Mouse (Mus musculus) cerebellum, postnatal 4 days (tissue): Measurements from ENCODE around the gene Bmi1.

Experiments used
- DNase-seq, 2 experiments: peaks; one replicate each; pipeline ENCODE4 v3.0.0; 2022; ENCODE audit warnings: low spot score in 2 of 2, mixed read lengths in 1 of 2

Gene Bmi1

DNA sequence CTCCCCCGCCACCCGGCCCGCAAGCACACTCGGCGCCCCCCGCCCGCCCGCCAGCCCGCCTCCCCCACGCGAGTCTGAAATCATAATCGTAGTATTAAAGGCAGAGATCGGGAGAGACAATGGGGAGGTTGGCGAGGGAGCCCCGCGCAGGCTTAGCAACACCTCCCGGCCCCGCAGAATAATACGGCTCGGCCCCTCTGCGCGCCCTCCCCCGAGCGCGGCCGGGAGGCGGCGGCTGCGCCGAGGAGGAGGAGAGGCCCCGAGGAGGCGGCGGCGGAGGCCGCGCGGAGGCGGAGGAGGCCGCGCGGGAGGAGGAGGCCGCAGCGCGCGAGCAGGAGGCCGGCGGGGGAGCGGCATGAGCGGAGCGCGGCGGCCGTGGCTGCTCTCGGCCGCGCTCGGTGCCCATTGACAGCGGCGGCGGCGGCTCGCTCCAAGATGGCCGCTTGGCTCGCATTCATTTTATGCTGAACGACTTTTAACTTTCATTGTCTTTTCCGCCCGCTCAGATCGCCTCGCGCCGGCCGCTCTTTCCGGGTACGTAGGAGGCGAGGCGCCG, at the start of gene Bmi1:
Gene Bmi1, plus strand, starts transcription at position 83 of the 556 bp plus-strand sequence.
- peak in 1 of 2 experiments; percentile 68 for DNase-seq

DNA sequence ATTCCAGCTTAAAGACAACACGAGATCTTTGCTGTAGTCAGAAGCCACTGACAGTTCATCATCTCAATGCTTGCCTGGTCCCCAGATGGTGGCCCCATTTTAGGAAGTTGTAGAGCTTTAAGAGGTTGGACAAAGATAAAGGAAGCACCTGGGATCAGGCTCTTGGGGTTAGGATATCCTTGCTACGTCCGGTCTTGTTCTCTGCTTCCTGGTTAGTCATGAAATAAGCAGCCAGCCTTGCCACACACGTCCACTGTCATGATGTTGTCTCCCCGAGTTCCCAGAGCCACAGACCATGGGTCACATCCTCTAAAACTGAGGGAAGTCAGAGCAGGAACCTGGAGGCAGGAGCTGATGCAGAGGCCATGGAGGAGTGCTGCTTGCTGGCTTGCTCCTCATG, 46.3 kb upstream of the Bmi1 start:
- DNase-seq, result no peak

DNA sequence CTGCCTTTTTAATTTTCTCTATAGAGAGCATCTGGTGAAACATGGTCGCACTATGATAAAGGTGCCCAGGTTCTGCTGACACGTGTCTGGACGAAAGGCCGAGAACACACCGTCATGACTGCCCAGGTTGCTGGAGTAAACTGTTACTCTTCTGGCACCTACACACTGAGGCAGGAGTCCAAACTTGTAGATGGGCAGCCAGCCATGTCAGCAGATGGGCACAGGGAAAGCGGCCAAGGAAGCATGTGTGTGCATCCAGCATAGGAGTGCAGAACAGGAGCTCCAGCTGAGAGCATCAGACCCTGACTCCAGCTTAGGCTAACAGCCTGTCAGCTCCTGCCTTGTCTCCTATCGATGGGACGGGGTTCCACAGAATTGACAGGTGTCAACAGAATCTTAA, 41.8 kb upstream of the Bmi1 start:
- DNase-seq, result peak; percentile 81 to 97

DNA sequence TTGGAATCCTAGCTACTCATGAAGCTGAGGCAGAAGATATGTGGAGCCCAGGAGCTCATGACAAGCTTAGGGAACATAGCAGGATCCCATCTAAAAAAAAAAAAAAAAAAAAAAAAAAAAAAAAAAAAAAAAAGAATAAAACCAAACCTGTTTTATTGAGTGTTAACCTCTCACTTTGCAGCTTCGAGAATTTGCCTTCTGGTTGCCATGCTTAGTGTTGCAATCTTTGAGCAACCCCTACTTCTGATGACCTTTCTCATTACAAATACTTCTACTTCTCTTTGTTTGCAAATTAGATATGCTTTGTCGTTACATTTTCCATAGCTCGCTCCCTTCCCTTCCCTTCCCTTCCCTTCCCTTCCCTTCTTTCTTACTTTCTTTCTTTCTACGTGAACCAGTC, 28.3 kb upstream of the Bmi1 start:
- DNase-seq, result no peak

DNA sequence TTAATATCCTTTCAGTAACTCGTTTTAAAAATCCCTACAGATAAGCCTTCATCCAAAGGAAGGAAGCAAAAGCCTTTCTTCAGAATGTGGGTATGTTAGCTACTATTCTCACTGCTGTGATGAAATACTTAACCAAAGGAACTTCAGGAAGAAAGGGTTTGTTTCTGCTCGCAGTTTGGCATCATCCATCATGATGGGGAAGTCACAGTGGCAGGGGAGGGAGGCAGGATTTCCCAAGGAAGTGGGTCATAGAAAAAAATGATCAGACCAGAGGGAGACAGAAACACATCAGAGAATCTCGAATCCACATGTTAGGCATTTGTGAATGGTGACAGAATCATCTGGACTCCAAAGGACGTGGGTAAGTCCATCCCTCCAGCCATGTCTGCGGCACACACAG, 22.0 kb upstream of the Bmi1 start:
- DNase-seq, result no peak

DNA sequence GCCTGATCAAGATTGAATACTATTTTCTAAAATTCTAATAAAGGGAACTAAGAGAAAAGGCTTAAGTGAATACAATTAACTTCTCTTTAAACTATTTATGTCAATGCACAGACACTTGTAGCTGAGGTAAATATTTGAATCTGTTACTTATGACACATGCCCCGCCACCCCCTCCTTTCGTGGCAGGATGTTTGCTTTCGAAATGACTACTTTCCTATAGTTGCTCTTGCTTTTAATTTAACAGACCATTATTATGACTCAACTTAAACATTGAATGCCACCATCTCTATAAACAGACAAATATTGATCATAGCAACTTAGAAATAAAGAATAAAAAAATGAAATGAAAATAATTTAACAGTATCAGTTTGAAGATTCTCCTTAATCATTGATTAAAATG, 12.8 kb upstream of the Bmi1 start:
- no peak for DNase-seq

DNA sequence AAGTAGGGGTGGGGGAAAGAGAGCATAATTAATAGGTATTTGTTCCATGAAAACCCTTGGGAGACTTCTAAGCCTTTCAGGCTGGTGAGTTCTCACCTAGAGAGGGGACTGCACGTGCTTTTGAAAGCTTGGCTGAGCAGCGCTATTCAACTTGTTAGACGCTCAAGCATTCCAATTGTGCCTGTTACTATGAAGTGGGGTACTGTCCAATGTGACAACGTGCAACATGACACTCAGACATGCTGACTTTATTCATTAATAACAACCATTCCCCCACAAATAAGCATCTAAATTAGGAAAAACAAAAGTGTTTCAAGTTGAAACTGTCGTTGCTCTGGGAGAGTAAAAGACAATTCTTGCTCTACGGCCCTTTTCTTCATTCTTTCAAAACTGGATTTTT, 5.8 kb upstream of the Bmi1 start:
- DNase-seq, result no peak

DNA sequence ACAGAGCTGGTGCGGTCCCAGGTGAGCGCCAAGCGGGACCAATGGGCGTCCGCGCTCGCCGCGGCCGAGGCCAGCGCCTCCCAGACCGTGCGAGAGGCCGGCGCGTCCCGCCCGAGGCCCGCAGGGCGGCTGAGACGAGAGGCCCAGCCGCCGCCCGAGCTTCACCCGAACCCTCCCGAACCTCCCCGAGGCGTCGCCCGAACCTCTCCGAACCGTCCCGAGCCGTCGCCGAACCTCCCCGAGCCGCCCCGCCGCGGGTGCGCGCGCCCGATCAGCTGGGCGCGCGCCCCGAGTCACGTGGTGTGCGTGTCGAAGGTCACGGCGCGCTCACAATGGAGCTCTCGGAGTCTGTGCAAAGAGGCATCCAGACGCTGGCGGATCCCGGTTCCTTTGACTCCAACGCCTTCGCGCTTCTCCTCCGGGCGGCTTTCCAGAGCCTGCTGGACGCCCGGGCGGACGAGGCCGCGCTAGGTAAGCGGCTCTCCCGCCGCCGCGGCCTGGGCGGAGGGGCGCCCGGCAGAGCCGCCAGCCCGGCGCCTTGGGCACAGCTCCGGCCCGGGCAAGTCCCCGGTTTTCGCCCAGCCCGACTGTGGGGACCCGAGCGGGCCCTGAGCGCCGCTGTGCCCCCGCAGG, 4.6 kb upstream of the Bmi1 start, which contains the start of gene Commd3:
Gene Commd3, plus strand, starts transcription at position 252 of the 633 bp plus-strand sequence.
- peak; percentile 98 for DNase-seq

DNA sequence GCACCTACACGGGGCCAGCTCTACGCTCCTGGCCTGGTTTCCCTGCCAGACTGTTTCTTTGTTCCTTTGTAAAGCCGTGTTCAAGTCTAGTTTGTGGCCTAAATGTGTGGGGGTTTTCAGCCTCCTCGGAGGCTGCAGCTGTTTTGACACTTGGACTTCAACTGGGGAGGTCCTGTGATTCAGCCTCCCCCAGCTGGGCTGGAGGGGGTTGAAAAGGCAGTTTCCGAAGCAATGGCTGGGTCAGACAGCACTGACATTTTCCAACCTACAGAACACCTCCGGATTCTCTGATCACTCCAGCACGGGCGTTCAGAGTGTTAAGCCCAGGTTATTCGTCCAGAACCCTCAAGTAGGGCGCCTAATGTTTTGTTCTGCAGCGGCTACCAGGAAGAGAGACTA, 4.1 kb upstream of the Bmi1 start:
- DNase-seq, result no peak

DNA sequence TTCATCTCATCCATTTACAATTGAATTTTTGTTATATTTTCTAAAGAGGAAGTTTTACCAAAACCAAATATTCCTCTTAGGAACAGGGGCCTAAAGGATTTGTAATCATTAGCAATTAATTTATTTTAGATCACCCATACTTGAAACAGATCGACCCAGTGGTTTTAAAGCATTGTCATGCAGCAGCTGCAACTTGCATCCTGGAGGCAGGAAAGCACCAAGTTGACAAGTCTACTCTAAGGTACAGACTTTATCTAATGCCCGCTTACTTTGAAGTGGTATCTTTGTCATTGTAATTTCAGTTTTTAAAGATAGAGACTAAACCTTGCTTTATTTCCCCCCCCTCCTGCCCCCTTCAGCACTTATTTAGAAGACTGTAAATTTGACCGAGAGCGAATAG, 3.1 kb upstream of the Bmi1 start:
- DNase-seq, result no peak

DNA sequence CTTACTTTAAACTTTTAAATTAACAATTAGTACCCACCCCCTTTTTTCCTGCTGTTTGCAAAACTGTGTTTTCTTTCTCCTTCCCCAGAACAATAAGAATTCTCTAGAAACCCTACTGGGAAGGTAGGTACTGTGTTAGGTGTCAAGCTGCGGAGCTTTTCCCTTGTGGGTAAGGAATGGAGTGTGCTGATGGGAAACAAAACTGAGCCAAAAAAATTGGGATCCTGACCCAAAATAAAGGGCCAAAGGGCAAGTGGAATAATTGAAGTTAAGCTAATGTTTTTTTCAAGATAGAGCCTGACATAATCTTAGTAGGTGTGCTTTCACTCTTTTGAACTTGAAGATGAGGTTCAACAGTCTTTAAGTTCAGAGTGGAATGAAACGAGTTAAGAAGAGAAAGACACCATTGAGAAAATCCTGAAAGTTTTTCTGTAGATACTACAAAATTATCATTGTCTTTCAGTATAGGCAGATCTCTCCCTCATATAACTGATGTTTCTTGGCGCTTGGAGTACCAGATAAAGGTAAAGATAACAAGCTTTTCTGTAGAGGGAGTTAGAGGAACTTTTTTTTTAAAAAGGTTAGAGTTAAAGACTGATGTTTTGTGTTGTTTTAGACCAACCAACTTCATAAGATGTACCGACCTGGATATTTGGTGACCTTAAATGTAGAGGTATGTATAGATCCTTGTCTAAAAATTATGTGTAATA, 2.5 kb upstream of the Bmi1 start:
- DNase-seq, result no peak

DNA sequence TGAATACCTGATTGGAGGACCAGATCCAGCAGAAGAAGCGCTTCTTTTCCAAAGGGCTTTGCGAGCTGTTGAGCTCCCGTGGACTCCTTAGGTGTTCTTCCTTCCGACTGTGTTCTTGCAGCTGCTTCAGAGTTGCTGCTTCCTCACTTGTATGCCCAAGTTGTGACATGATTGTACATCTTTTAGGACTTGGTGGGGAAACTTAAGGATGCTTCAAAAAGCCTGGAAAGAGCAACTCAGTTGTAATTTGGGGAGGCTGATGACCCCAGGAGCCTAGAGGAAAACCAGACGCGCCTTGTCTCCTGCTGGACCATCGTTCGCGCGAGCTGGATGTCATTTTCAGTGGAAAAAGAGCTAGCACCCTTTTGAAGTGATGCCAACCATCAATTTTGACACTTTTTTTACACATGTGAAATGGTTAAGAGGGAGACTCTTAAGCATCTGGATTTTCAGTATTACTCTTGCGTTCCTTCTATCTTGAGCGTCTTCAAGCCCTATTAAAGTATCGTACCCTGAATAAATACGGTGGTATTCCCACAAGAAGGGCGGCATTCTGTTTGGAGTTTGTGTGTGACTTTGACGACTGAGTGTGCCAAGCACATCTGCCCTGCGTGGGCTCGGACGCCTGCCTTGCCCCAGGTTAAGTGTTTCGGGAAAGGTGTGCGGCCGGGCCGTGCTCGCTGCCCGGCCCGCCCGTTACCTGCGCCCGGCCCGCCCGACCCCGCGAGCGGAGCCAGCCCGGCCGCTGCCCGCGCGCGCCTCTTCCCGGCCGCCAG, 949 bp upstream of the Bmi1 start:
- no peak for DNase-seq

DNA sequence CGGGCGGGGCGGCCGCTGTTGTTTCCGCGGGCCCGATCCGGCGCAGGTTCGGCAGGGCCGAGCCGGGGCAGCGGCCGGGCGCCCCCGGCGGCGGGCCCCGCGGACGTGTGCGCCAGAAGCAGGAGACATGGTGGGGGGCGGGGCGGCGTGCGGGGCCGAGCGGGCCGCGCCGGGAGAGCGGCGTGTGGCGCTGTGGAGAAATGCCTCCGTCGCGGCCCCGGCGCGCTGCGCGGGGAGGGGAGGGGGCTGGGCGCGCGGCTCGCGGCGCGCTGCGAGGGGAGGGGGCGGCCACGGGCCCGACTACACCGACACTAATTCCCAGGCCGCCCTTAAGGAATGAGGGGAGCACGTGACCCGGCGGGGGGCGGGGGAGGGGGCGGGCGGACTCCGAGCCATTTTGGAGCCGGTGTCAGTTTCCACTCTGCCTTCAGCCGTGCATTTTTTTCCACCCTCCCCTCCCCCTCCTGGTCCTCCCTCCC, 322 bp upstream of the Bmi1 start:
- DNase-seq, result peak; percentile 67 to 86

DNA sequence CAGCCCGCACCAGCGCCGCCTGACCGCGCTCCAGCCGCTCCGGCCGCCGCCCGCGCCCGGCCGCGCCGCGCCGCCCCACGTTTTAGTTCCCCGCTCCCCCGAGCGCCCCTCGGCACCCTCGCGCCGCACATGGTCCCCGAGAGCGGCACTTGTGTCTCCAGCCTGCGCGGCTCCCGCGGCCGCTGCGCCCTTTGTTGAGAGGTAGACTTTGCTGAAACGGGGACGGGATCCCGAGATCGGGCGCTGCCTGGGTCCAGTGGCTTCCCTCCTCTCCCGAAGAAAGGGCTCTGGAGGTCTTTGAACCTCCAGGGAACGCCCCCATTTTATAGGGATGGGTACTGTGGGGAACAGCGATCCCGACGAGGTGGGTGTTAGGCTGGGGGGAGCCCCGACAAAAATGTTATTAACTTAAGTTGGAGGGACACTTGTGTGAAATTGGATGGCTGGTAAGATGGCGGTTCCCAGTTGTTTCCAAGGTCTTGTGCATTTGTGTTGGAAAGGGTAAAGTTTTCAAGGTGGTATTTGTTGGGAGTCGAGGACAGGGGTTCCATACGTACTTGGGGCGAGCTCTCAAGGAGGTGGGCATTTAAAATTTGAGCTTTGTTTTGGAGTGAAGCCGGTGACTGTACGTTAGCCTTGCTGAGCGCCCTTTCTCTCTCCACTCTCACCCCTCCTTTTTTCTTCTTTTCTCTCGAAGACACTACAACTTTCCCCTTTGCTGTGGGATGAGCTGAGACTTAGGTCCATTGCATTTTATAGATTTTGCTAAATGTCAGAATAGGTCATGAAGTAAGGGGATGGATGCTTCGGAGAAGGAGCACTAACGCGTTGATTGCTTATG, 1.0 kb downstream of the Bmi1 start:
- DNase-seq, result peak; percentile 56 to 57

DNA sequence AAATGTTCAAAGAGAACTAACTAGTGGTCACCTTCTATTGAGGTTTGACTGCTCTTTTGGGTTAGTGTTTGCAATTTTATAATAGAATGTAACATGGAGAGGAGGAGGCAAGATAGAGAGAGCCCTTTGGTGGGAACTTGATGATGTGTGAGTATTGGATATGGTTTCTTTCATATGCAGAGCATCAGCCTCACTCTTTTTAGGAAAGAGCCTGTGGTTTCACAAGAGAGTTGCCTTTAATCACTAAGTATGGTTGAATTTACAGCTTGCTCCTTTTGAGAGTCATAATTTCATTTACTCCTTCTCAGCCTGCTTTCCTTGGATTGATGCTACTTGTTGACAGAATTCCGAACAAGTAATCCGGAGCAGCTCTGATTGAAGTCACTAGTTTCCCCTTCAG, 2.9 kb downstream of the Bmi1 start:
- no peak for DNase-seq

DNA sequence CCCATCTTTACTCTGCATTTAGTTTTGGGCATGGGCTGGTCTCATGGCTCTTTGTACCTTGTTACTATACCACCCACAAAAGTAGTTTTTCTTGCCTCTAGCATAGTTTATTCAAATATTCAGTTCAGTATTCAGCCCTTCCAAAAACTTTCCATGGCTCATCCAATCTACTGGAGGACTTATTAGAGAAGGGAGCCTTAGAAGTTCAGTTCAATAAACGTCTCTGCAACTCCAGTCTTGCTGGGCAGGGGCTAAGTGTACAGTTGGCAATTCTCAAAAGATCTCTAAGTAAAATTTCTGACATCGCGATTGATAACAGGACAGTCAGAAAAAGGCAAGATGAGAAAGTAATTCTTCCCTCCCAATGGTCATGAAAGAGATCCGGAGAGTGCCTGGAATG, 3.7 kb downstream of the Bmi1 start:
- no peak for DNase-seq

DNA sequence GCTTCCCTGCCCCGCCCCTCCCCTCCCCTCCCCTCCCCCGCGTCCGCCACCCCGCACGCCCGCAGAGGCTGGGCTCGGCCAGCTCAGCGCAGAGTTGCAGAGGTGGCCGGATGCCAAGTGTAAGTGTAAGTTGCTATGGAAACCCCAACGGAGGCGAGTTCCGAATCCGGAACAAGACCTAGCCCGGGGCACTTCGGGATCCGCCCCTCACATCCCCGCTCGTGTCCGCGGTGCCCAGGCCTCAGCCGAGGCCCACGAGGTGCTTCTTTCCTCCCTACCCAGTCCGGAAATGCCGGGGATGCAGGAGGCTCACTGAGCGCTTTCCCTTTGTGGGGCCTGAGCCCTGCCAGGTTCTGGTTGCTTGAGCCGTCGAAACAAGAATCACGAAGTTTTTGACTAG, 4.1 kb downstream of the Bmi1 start:
- peak in 1 of 2 experiments; percentile 16 for DNase-seq

DNA sequence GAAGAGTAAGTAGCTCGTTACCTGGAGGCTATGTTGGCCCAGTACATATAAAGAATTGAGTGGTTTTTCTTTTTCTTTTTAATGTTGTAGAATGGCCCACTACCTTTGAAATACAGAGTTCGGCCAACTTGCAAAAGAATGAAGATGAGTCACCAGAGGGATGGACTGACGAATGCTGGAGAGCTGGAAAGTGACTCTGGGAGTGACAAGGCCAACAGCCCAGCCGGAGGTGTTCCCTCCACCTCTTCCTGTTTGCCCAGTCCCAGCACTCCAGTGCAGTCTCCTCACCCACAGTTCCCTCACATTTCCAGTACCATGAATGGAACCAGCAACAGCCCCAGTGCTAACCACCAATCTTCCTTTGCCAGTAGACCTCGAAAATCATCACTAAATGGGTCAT, 7.2 kb downstream of the Bmi1 start:
- DNase-seq, result no peak

DNA sequence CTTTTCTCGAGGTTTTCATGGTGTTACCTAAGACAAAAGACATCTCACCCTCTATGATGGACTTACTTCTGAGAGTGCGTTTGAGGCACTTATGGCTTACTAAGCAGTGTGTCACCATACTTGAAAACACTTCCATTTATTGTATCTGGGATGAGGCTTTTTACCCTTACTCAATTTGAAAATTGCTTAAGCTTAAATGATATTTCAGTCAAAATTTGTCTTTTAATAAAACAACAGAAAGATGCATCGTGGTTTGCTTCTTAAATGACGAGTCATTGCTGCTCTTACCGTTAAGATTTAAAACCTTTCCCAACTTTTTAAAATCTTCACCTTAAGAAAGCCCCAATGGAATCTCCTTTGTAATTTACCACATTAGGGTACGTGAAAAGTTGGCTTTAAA, 9.6 kb downstream of the Bmi1 start:
- no peak for DNase-seq

DNA sequence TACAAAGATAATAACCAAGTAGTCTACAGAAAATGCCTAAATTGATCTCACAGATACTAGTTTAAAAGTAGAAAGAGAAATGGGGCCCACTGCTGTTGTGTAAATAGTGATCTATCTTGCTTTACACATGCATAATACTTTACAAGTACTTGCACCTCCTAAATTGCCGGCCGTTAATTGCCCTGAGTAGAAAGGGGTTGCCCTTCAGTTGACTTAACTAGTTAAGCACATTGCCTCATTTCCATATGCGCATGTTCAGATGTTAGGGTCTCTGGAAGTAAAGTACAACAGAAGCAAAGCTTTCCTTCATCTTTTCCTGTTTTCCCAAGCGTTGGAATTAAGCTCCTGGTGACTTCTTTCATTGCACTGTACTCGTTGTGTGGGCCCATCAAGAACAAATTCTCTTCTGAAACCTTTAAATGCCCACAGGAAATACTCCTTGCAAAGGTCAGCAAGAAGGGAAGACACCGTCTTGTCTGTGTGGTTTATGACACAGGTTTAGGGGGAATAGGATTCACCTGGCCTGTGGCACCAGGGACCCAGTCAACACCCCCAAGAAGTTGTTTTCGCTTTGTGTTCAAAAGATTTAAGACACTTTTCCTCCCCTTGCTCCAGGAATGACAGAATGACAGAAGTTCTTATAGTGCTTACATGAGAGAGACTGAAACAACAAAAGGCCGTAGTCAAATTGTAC, 10.2 kb downstream of the Bmi1 start:
- no peak for DNase-seq

DNA sequence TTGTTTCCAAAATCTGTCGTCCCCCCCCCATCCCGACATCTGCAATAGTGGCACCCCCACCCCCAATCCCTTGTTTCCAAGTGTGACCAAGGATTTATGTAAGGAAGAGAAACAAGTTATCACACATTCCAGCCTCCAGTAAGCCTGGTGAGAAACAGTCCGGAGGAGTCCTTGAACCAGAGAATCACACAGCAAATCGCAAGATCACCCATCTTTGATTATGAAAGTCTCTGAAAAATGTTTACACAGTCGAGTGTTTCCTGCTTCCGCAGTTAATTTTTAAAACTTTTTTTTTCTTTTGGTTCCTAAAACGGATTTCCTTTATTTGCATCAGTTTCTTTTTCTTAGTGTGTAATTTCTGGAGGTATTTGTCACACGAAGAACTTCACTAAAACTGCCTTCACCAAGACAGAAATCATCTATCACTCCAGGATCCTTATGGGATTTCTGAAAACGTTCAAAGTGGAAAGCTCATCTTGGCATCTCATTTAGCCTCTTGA, 10.9 kb downstream of the Bmi1 start:
- DNase-seq, result no peak
